Mouse (Mus musculus) kidney, adult 9 months (tissue): ENCODE results near the gene Prps1l1.

Experiments
- DNase-seq: peaks from one replicate; pipeline ENCODE4 v3.0.0; 2022

The Prps1l1 gene

GRCm38 (mm10) chr12:35027533-35027932 is 43.0 kb downstream of the Prps1l1 start:
- no peak for DNase-seq
